Mouse (Mus musculus) right cerebral cortex, postnatal 25 days (tissue): ENCODE measurements around the gene Fbxo36.

Experiments
- DNase-seq: peaks from one replicate; pipeline ENCODE4 v3.0.0; 2022

The Fbxo36 gene

DNA sequence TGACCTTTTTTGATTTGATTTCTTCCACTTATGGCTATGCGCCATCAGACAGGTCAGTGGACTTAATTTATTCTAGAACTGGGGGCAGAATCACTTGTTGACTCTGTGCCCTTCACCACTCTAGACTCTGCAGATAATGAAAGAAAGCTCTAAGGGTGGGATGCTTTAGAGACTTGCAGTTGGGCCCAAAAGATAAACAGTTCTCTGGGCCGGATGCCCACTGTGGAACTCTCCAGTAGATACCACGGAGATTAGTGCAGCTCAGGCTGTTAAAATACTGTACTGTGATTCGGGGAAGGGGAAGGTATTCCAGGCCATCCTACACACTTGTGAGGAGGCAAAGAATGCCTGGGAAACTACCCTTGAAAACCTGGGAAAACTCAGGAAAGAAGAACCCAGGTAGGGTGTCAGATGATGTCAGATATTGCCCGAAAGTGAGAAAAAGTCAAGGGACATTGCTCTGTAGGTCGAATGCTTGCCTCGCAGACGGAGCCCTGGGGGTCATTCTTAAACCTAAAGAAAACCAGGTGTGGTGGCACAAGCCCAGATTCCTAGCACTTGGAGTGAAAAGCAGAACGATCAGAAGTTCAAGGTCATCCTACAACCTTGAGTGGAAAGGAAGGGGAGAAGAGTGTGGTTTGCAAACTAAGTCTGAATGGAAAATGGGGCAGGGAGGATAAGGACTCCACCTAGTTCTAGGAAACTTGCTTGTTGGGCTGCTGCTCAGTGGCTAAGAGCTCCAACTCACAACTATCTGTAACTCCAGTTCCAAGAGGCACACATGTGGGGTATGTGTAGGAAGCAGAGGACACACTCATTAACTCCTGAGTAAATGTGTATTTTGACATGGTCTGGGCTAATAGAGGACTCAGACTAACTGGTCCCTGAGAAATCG lies 21.0 kb downstream of the Fbxo36 start:
- DNase-seq = no peak

DNA sequence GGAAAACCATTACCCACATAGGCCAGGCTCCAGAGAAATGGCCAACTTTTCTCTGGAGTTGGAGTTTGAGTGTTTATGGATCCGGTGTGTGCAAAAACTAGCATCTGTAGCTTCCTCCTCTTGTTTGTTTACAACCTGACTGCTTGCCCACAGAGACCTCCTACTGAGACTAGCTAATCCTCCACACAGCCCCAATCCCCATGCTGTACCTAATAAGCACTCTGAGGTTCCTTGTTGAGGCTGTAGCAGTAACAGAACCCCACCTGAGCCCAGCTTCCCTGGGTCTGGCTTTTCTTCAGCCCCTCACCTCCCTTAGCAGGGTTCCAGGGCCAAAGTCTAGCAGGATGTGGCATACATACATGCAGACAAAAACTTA lies 21.6 kb downstream of the Fbxo36 start:
- DNase-seq = no peak

GRCm38 (mm10) chr1:84864645-84865044 lies 25.0 kb downstream of the Fbxo36 start:
- no peak for DNase-seq

DNA sequence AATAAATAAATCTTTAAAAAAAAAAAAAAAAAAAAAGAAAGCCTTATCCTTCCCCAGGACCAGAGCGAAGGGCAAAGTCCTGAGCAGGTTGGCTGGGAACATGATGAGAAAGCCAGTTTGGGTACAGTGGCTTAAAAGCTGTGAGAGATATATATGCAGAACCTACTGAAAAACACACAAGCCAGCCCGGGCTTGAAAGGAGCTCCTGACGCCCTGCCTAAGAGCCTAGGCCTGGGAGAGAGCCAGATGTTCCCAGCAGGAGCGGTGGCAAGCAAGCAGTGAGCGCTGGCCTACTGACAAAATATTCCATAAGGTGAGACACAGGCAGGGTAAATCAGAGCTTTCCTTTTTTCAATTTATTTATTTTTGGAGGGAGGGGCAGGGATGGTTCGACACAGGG lies 26.6 kb downstream of the Fbxo36 start:
- DNase-seq = no peak

DNA sequence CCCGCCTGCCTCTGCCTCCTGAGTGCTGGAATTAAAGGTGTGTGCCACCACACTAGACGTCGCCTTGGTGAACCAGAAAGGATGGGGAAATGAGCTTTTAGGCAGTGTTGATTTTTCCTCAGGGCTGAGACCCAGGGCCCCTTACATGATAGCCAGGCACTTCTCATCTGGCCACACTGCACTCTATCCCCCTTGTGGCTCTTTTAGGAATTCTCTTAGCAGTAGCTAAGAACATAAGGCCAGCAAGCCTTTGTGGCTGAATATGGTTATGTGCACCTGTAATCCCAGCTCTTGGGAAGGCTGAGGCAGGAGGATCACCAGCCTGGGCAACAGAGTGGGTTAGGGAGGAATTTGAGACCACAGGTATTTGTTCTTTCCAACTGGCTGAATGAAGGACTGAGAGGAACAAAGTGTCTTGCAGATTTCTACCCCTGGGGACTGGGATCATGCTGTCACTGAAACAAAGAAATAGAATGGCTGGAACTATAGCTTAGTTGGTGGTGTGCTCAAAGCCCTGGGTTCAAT lies 27.1 kb downstream of the Fbxo36 start:
- DNase-seq = no peak

GRCm38 (mm10) chr1:84868311-84868710 lies 28.7 kb downstream of the Fbxo36 start:
- DNase-seq = no peak

DNA sequence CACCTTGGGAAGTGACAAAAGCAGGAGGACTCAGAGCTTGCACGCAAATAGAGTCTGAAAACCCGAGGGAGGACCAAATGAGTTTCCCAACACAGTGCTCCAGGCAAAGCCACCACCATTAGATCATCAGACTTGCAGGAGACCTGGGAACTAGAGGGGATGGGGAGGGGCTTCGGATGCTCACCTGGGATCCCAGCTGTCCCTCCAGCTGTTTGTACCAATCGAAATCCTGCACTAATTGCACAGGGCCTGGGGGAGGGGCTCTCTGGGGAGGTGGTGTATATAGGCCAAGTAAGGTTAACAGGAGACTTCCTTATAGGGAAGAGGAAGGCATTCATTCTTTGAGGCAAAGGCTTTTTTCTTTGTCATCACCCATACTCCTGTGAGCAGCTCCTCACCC lies 29.2 kb downstream of the Fbxo36 start:
- no peak for DNase-seq

- DNase-seq = no peak
Measured at GRCm38 (mm10) chr1:84869498-84869897, 29.9 kb downstream of the Fbxo36 start.

- no peak for DNase-seq
Measured at GRCm38 (mm10) chr1:84871131-84871530, 31.5 kb downstream of the Fbxo36 start.

DNA sequence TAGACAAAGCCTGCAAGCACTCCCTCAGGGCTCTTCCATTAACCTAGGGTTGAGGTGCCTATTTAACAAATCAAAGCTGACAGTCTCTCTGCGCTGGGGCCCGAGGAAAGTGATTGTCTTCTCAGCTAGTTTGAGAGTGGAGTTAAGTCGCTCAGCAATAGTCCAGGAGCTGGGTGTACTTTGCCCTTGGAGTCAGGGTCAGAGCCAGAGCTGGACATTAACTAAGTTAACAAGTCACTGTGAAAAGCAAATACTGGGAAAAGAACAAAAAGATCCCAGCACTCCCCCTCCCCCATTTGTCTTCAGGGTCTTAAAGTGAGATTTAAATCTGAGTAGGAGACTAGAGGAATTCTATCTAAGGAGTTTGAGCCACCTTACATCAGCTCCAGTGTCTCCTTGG lies 32.5 kb downstream of the Fbxo36 start:
- DNase-seq = no peak

- no peak for DNase-seq
Measured at GRCm38 (mm10) chr1:84872939-84873338, 33.3 kb downstream of the Fbxo36 start.

GRCm38 (mm10) chr1:84877590-84877989 lies 37.9 kb downstream of the Fbxo36 start:
- DNase-seq = no peak

- no peak for DNase-seq
Measured at GRCm38 (mm10) chr1:84879571-84880120, 40.0 kb downstream of the Fbxo36 start.

DNA sequence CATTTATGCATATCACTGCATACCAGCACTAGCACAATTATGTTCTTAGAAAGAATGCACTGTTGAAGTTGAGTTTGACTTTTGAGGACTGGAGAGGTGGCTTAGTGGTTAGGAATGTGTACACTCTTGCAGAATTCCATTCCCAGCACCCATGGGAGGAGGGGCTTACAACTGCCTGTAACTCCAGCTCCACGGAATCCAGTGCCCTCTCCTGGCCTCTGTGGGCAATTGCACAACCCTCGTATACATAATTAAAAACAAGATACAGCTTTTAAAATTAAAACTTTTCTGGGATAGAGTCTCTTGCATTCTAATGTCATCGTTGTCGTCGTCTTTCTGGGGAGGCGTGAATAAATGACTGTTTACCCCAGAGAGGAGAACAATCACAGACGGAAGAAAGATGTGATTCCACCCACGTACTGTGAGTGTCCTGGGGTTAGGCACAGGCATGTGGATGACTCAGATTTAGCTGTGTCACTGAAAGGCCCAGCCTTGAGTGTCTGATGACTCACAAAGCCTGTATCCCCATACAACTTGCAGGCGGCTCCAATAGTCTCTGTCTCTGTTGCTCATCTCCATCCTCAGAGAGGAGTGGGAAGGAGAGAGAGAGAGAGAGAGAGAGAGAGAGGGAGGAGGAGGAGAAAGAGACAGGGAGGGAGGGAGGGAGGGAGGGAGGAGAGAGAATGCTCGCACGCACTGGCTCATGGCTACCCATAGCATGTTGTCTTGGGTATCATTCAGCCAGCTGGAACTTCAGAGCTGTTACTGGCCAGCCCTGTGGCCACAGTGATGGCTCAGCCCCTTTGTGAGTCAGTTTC lies 41.8 kb downstream of the Fbxo36 start:
- DNase-seq = peak; percentile 34

DNA sequence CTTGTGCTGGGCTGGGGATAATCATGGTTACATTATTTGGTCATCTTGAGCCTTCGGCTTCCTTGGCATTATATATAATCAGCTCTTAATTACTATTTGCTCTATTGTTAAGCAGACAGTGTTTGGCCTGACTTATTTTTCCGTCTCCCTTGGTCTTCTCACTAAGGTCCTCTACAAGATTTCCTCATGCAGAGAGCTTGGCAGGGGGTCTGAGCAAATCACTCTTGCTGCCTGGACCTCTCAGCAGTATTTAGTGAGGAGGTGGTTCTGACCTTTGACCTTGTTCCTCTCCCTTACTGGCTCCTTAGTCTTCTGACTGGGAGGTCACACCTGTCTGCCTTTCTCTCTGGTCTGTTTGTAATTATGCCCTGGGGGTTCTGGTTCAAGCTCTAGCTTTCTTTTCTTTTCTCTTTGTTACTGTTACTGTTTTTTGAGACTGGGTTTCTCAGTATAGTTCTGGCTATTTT lies 42.5 kb downstream of the Fbxo36 start:
- DNase-seq = no peak

GRCm38 (mm10) chr1:84882937-84883336 lies 43.3 kb downstream of the Fbxo36 start:
- DNase-seq = no peak

DNA sequence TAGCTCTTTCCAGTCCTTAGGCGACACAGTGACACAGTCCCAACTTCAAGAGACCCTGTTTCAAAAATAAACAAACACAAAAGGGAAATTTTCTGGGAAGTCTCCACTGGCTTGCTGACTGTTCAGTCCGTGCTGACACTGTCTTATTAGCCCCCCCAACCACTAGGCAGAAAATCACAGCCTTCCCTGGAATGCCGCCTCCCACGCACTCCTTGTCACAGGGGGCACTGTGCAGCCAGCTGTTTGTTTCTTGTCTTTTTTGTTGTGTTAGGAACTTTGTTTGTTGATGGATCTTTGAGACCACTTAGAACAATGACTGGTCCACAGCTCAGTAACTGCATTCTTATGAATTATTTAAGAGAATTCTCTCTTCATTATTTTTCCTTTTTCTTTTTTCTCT lies 44.2 kb downstream of the Fbxo36 start:
- DNase-seq = no peak

DNA sequence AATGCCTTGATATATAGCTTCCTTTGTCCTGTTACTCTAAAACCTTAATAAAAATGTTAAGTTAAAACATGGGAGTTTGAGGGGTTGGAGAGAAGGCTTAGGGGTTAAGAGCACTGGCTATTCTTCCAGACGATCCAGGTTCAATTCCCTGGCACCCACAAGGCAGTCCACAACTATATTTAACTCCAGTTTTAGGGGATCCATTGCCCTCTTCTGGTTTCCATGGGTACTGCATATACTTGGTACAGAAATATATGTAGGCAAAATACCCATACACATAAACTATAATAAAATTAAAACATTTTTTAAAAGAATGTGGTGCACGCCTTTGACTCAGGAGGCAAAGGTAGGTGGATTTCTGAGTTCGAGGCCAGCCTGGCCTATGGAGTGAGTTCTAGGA lies 45.5 kb downstream of the Fbxo36 start:
- DNase-seq = no peak

- DNase-seq = no peak
Measured at GRCm38 (mm10) chr1:84885921-84886320, 46.3 kb downstream of the Fbxo36 start.

- DNase-seq = no peak
Measured at GRCm38 (mm10) chr1:84889330-84890004, 49.8 kb downstream of the Fbxo36 start.

GRCm38 (mm10) chr1:84890005-84890393 lies 50.4 kb downstream of the Fbxo36 start:
- no peak for DNase-seq

DNA sequence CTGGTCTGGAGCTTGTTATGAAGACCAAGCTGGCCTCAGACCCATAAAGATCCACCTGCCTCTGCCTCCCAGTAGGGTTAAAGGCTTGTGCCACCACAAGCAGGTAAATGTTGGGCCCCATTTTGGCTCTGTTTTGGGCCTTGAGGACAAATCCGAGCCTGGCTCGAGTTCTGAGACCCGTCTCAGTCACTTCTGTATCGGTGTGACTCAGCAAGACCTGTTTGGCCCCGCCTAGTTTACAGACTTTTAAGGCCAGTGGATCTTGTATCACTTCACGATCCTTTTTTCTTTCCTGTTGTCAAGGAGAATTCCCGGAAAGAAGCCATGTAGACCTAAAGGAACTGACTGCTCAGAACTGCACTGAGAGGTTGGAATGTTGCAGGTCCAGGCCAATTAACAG lies 50.9 kb downstream of the Fbxo36 start:
- no peak for DNase-seq

- DNase-seq = no peak
Measured at GRCm38 (mm10) chr1:84891746-84892145, 52.1 kb downstream of the Fbxo36 start.
